Mouse (Mus musculus) limb, embryonic 11.5 days (tissue): ENCODE data around the gene Rarb. TPM values are rescaled to one million over a fixed set of nuclear protein-coding genes. Genes with fewer than 3 reads are reported as not detected.
"Not testable (repeated sequence)": the region's sequence is repeated elsewhere in the genome, so short reads cannot be mapped to it uniquely, and the experiment has no call there.

Experiments
- ATAC-seq: fragments of 200-750 bp; cut with Nextera tagmentation; 2 replicates; pipeline ENCODE4 v1.8.0; 2017; ENCODE audit warnings: low read depth; ENCODE audit not compliant: insufficient number of reproducible peaks, low FRiP score, low TSS enrichment
- DNase-seq: peaks from one replicate; pipeline ENCODE4 v3.0.0-alpha.2; 2015; ENCODE audit warnings: low spot score
- H3K27ac ChIP-seq: fragments of 300-500 bp; sonication (generic); replicated peaks from 2 replicates; pipeline ENCODE4 v1.5.1; 2014; ENCODE audit warnings: low read depth, mild to moderate bottlenecking, low read length
- H3K27me3 ChIP-seq: fragments of 300-500 bp; sonication (generic); 2 replicates; pipeline ENCODE4 v1.6.1; 2014; ENCODE audit warnings: mild to moderate bottlenecking, low read length, mixed read lengths; ENCODE audit not compliant: control insufficient read depth, insufficient read depth
- H3K36me3 ChIP-seq: fragments of 300-500 bp; sonication (generic); 2 replicates; pipeline ENCODE4 v1.6.1; 2014; ENCODE audit warnings: mild to moderate bottlenecking, low read length, moderate library complexity, mixed read lengths; ENCODE audit not compliant: control insufficient read depth, insufficient read depth
- H3K4me1 ChIP-seq: fragments of 300-500 bp; sonication (generic); 2 replicates; pipeline ENCODE4 v1.6.1; 2014; ENCODE audit warnings: low read length, mixed read lengths; ENCODE audit not compliant: control insufficient read depth, insufficient read depth
- H3K4me2 ChIP-seq: fragments of 300-500 bp; sonication (generic); 2 replicates; pipeline ENCODE4 v1.6.1; 2014; ENCODE audit warnings: low read depth, mild to moderate bottlenecking, moderate library complexity; ENCODE audit not compliant: severe bottlenecking
- H3K4me3 ChIP-seq: fragments of 300-500 bp; sonication (generic); 2 replicates; pipeline ENCODE4 v1.5.1; 2014; ENCODE audit warnings: low read depth, low read length
- H3K9ac ChIP-seq: fragments of 300-500 bp; sonication (generic); 2 replicates; pipeline ENCODE4 v1.6.1; 2014; ENCODE audit warnings: mild to moderate bottlenecking, low read length
- H3K9me3 ChIP-seq: fragments of 300-500 bp; sonication (generic); 2 replicates; pipeline ENCODE4 v1.6.1; 2016; ENCODE audit warnings: low read length; ENCODE audit not compliant: control insufficient read depth
- WGBS: fragments of 180-500 bp; shearing (Covaris S2); extraction: QIAGEN DNeasy Blood & Tissue Kit; methylation state at CpG from one replicate; pipeline ENCODE4 v1.1.7; 2014; 5-methylcytosine and 5-hydroxymethylcytosine counted together
- polyA plus RNA-seq: library from polyadenylated mRNA; unstranded; fragments of >200 nt; fragmentation: Nextera tagmentation; extraction: Ambion mirVana; gene quantifications from 2 replicates; pipeline ENCODE4 v1.2.1, GENCODE M21; 2014

The Rarb gene
- polyA plus RNA-seq, 1 experiment from 2014 or later = 13.3 TPM

- WGBS = 88% methylated on average over 5 of the region's 5 CpGs
- ATAC-seq (no peak), DNase-seq (no peak)
These were observed 36.9 kb downstream of the Rarb start for GRCm38 (mm10) chr14:16781942-16782541.

GRCm38 (mm10) chr14:16776723-16777381 lies 42.1 kb downstream of the Rarb start:
- Histone ChIP-seq H3K4me3 (no peak overlapping the region), H3K27me3 (no peaks in the 10 kb centered on the region), H3K4me2 (no peak overlapping the region), H3K36me3 (no peaks in the 10 kb centered on the region), H3K4me1 (no peaks in the 10 kb centered on the region), H3K9me3 (no peaks in the 10 kb centered on the region), H3K27ac (no peak overlapping the region), H3K9ac (no peak overlapping the region)
- ATAC-seq (no peak), DNase-seq (no peak)
- 86% methylated on average over 2 of the region's 2 CpGs for WGBS

More at GRCm38 (mm10) chr14:16781942-16782541, 36.9 kb downstream of the Rarb start:
- H3K4me2 ChIP-seq = no peak overlapping the region
- no peak overlapping the region for H3K9ac ChIP-seq
- H3K4me1 ChIP-seq = no peaks in the 10 kb centered on the region
- H3K36me3 ChIP-seq = no peaks in the 10 kb centered on the region
- H3K27me3 ChIP-seq = no peaks in the 10 kb centered on the region
- no peak overlapping the region for H3K4me3 ChIP-seq
- H3K9me3 ChIP-seq = no peaks in the 10 kb centered on the region
- no peak overlapping the region for H3K27ac ChIP-seq

GRCm38 (mm10) chr14:16772927-16773326 lies 46.0 kb downstream of the Rarb start:
- Histone ChIP-seq H3K9me3 (no peaks in the 10 kb centered on the region), H3K4me3 (no peak overlapping the region), H3K4me1 (no peaks in the 10 kb centered on the region), H3K9ac (no peak overlapping the region), H3K27me3 (no peaks in the 10 kb centered on the region), H3K27ac (no peak overlapping the region), H3K4me2 (no peak overlapping the region), H3K36me3 (no peaks in the 10 kb centered on the region)
- no peak for ATAC-seq
- WGBS = 80% methylated on average over 3 of the region's 3 CpGs
- no peak for DNase-seq

GRCm38 (mm10) chr14:16765891-16766290 lies 53.1 kb downstream of the Rarb start:
- 76% methylated on average over 1 of the region's 1 CpGs for WGBS
- H3K4me3 ChIP-seq = no peak overlapping the region

GRCm38 (mm10) chr14:16762773-16763172 lies 56.2 kb downstream of the Rarb start:
- Histone ChIP-seq H3K9ac (no peak overlapping the region), H3K9me3 (no peaks in the 10 kb centered on the region), H3K27ac (no peak overlapping the region), H3K4me1 (no peaks in the 10 kb centered on the region), H3K27me3 (no peaks in the 10 kb centered on the region), H3K36me3 (no peaks in the 10 kb centered on the region), H3K4me3 (no peak overlapping the region), H3K4me2 (no peak overlapping the region)
- DNase-seq (no peak), ATAC-seq (no peak)

More at GRCm38 (mm10) chr14:16765891-16766290, 53.1 kb downstream of the Rarb start:
- Histone ChIP-seq H3K27ac (no peak overlapping the region), H3K4me1 (no peaks in the 10 kb centered on the region), H3K9ac (no peak overlapping the region), H3K36me3 (no peaks in the 10 kb centered on the region), H3K9me3 (no peaks in the 10 kb centered on the region), H3K27me3 (no peaks in the 10 kb centered on the region), H3K4me2 (no peak overlapping the region)
- ATAC-seq = no peak
- DNase-seq = no peak

GRCm38 (mm10) chr14:16758773-16759434 lies 60.1 kb downstream of the Rarb start:
- WGBS = 76% methylated on average over 6 of the region's 6 CpGs
- ATAC-seq = no peak
- no peak for DNase-seq

GRCm38 (mm10) chr14:16755601-16756000 lies 63.4 kb downstream of the Rarb start:
- 98% methylated on average over 1 of the region's 1 CpGs for WGBS

More at GRCm38 (mm10) chr14:16758773-16759434, 60.1 kb downstream of the Rarb start:
- Histone ChIP-seq H3K9me3 (no peaks in the 10 kb centered on the region), H3K27me3 (no peaks in the 10 kb centered on the region), H3K4me2 (no peak overlapping the region), H3K36me3 (no peaks in the 10 kb centered on the region), H3K4me1 (no peaks in the 10 kb centered on the region), H3K4me3 (no peak overlapping the region), H3K9ac (no peak overlapping the region), H3K27ac (no peak overlapping the region)

GRCm38 (mm10) chr14:16752648-16753047 lies 66.3 kb downstream of the Rarb start:
- no peaks in the 10 kb centered on the region for H3K4me1 ChIP-seq
- ATAC-seq (no peak), DNase-seq (no peak)
- H3K27ac ChIP-seq = no peak overlapping the region
- H3K36me3 ChIP-seq = no peaks in the 10 kb centered on the region
- H3K9ac ChIP-seq = no peak overlapping the region
- 81% methylated on average over 1 of the region's 1 CpGs for WGBS
- H3K4me2 ChIP-seq = no peak overlapping the region
- H3K4me3 ChIP-seq = no peak overlapping the region
- H3K27me3 ChIP-seq = no peaks in the 10 kb centered on the region
- H3K9me3 ChIP-seq = no peaks in the 10 kb centered on the region

More at GRCm38 (mm10) chr14:16755601-16756000, 63.4 kb downstream of the Rarb start:
- H3K36me3 ChIP-seq, H3K27me3 ChIP-seq, ATAC-seq, H3K9me3 ChIP-seq, H3K4me1 ChIP-seq, H3K4me2 ChIP-seq, H3K27ac ChIP-seq, H3K9ac ChIP-seq, DNase-seq, H3K4me3 ChIP-seq: not testable (repeated sequence)
